Mouse (Mus musculus) hindbrain, embryonic 11.5 days (tissue): ENCODE data around the gene Bcl7b. TPM values are rescaled to one million over a fixed set of nuclear protein-coding genes. Genes with fewer than 3 reads are reported as not detected.
"Not testable (repeated sequence)": the region's sequence is repeated elsewhere in the genome, so short reads cannot be mapped to it uniquely, and the experiment has no call there.

Source experiments
- ATAC-seq: fragments of 200-750 bp; cut with Nextera tagmentation; 2 replicates; pipeline ENCODE4 v1.8.0; 2017; ENCODE audit warnings: mild to moderate bottlenecking, moderate TSS enrichment, moderate library complexity; ENCODE audit not compliant: low FRiP score
- DNase-seq: peaks from one replicate; pipeline ENCODE4 v3.0.0-alpha.2; 2015; ENCODE audit warnings: low spot score
- H3K27ac ChIP-seq: fragments of 300-500 bp; sonication (generic); 2 replicates; pipeline ENCODE4 v1.5.1; 2014; ENCODE audit warnings: mild to moderate bottlenecking, low read depth, low read length
- H3K27me3 ChIP-seq: fragments of 300-500 bp; sonication (generic); 2 replicates; pipeline ENCODE4 v1.6.1; 2014; ENCODE audit warnings: mild to moderate bottlenecking, low read length, moderate library complexity, mixed read lengths; ENCODE audit not compliant: control insufficient read depth, insufficient read depth
- H3K36me3 ChIP-seq: fragments of 300-500 bp; sonication (generic); 2 replicates; pipeline ENCODE4 v1.6.1; 2014; ENCODE audit warnings: mild to moderate bottlenecking, low read length, moderate library complexity, mixed read lengths; ENCODE audit not compliant: control insufficient read depth, insufficient read depth
- H3K4me1 ChIP-seq: fragments of 300-500 bp; sonication (generic); replicated peaks from 2 replicates; pipeline ENCODE4 v1.6.1; 2014; ENCODE audit warnings: low read length, mixed read lengths; ENCODE audit not compliant: control insufficient read depth, insufficient read depth
- H3K4me2 ChIP-seq: fragments of 300-500 bp; sonication (generic); replicated peaks from 2 replicates; pipeline ENCODE4 v1.6.1; 2014; ENCODE audit warnings: mild to moderate bottlenecking, low read depth, low read length
- H3K4me3 ChIP-seq: fragments of 300-500 bp; sonication (generic); 2 replicates; pipeline ENCODE4 v1.5.1; 2014; ENCODE audit warnings: low read depth, low read length
- H3K9ac ChIP-seq: fragments of 300-500 bp; sonication (generic); 2 replicates; pipeline ENCODE4 v1.6.1; 2014; ENCODE audit warnings: low read depth, low read length
- H3K9me3 ChIP-seq: fragments of 300-500 bp; sonication (generic); 2 replicates; pipeline ENCODE4 v1.6.1; 2016; ENCODE audit warnings: low read length; ENCODE audit not compliant: control insufficient read depth
- WGBS: fragments of 180-500 bp; shearing (Covaris S2); extraction: QIAGEN DNeasy Blood & Tissue Kit; methylation state at CpG from one replicate; pipeline ENCODE4 v1.1.7; 2014; 5-methylcytosine and 5-hydroxymethylcytosine counted together
- polyA plus RNA-seq: library from polyadenylated mRNA; unstranded; fragments of >200 nt; fragmentation: Nextera tagmentation; extraction: Ambion mirVana; gene quantifications from 2 replicates; pipeline ENCODE4 v1.2.1, GENCODE M21; 2014

Bcl7b gene
- polyA plus RNA-seq, 1 experiment from 2014 or later, result 35.9 TPM

GRCm38 (mm10) chr5:135208197-135208596 is 40.1 kb downstream of the Bcl7b start:
- H3K9me3 ChIP-seq, result no peaks in the 10 kb centered on the region
- H3K27me3 ChIP-seq, result no peaks in the 10 kb centered on the region
- no peak overlapping the region for H3K9ac ChIP-seq
- no peak overlapping the region for H3K27ac ChIP-seq
- ATAC-seq, result no peak
- H3K36me3 ChIP-seq, result peaks cover 20% of the 10 kb centered on the region; the same call in 1 of the 2 replicates
- 88% methylated on average over 1 of the region's 1 CpGs for WGBS
- no peaks in the 10 kb centered on the region for H3K4me1 ChIP-seq
- no peak overlapping the region for H3K4me2 ChIP-seq
- H3K4me3 ChIP-seq, result no peak overlapping the region
- DNase-seq, result no peak

DNA sequence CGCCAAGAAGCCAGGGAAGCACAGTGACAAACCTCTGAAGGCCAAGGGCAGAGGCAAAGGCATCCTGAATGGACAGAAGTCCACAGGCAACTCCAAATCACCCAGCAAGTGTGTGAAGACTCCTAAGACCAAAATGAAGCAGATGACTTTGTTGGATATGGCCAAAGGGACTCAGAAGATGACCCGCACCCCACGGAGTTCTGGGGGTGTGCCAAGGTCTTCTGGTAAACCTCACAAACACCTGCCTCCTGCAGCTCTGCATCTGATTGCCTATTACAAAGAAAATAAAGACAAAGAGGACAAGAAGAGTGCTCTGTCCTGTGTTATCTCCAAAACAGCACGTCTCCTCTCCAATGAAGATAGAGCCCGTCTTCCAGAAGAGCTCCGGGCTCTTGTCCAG is 48.8 kb downstream of the Bcl7b start:
- Histone ChIP-seq H3K27me3 (no peaks in the 10 kb centered on the region), H3K9me3 (no peaks in the 10 kb centered on the region), H3K4me2 (no peak overlapping the region), H3K9ac (no peak overlapping the region), H3K27ac (no peak overlapping the region), H3K4me1 (no peaks in the 10 kb centered on the region), H3K4me3 (no peak overlapping the region), H3K36me3 (no peaks in the 10 kb centered on the region)
- no peak for DNase-seq
- 94% methylated on average over 6 of the region's 6 CpGs for WGBS
- no peak for ATAC-seq

DNA sequence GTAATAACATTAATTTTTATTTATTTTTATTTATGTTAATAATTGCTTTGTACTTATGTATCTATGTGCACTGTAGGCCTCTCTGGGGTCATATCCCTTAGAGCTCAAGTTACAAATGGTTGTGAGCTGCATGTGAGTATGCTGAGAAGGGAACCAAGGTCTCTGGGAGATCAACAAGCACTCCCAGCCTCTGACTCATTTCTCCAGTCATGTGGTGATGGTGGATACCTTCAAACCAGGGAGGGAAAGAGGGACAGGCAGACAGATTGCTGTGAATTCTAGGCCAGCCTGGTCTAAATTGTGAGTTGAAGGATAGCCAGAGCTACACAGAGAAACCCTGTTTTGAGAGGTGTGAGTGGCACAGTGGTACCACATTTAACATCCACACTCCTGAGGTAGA is 52.9 kb downstream of the Bcl7b start:
- DNase-seq (no peak), ATAC-seq (no peak)
- Histone ChIP-seq H3K27ac (no peak overlapping the region), H3K27me3 (no peaks in the 10 kb centered on the region), H3K4me2 (no peak overlapping the region), H3K9me3 (no peaks in the 10 kb centered on the region), H3K4me1 (no peaks in the 10 kb centered on the region), H3K4me3 (no peak overlapping the region), H3K9ac (no peak overlapping the region), H3K36me3 (peaks cover 8% of the 10 kb centered on the region)

DNA sequence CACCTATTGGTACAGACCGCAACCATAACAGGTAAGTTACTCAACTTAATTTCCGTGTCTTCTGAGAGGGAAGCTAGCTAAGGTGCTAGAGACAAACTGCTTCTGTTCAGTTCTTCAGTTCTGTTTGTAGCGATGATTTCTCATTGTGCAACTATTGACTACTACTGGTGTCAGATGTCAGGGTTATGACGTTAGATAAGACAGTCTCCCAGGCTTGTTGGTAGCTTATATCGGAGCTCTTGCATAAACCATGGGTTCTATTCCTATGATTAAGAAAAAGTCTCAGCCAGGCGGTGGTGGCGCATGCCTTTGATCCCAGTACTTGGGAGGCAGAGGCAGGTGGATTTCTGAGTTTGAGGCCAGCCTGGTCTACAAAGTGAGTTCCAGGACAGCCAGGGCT is 54.0 kb downstream of the Bcl7b start:
- H3K4me1 ChIP-seq, result no peaks in the 10 kb centered on the region
- H3K36me3 ChIP-seq, result peaks cover 8% of the 10 kb centered on the region
- no peak overlapping the region for H3K27ac ChIP-seq
- no peaks in the 10 kb centered on the region for H3K27me3 ChIP-seq
- 93% methylated on average over 7 of the region's 7 CpGs for WGBS
- DNase-seq (no peak), ATAC-seq (no peak)
- H3K4me3 ChIP-seq, result no peak overlapping the region
- no peak overlapping the region for H3K9ac ChIP-seq
- H3K4me2 ChIP-seq, result no peak overlapping the region
- H3K9me3 ChIP-seq, result no peaks in the 10 kb centered on the region

DNA sequence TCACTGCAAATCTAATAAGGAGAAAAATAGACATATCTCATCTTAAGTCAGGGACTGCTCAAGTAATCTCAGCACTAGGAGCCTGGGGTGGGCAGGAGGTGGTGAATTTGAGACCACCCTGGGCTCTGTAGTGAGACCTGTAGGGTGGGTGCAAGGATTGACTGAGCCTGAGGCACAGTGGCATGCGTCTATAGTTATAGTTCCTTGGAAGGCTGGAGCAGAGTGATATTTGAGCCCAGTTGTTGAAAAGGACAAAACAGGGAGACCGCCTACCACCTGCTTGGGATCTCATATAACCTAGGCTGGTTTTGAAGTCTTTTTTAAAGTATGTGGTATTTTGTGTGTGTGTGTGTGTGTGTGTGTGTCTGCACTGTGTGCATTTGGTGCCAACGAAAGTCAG is 56.1 kb downstream of the Bcl7b start:
- ATAC-seq, result no peak
- Histone ChIP-seq H3K4me3 (no peak overlapping the region), H3K4me2 (no peak overlapping the region), H3K9ac (no peak overlapping the region), H3K9me3 (no peaks in the 10 kb centered on the region), H3K36me3 (peaks cover 15% of the 10 kb centered on the region), H3K4me1 (no peaks in the 10 kb centered on the region), H3K27me3 (no peaks in the 10 kb centered on the region), H3K27ac (no peak overlapping the region)
- WGBS, result 96% methylated on average over 3 of the region's 3 CpGs
- no peak for DNase-seq

DNA sequence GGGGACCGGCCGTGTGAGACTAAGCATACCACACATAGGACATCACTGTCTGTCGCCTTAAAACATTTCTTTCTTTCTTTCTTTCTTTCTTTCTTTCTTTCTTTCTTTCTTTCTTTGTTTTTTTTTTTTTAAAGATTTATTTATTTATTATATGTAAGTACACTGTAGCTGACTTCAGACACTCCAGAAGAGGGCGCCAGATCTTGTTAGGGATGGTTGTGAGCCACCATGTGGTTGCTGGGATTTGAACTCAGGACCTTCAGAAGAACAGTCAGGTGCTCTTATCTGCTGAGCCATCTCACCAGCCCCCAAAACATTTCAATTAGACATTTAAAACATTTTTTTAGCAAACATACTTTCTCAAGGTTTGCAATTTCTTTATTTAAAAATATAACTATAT is 57.8 kb downstream of the Bcl7b start:
- ATAC-seq, H3K4me1 ChIP-seq, H3K27me3 ChIP-seq, H3K4me2 ChIP-seq, H3K4me3 ChIP-seq, H3K9me3 ChIP-seq, H3K9ac ChIP-seq, H3K27ac ChIP-seq, DNase-seq: not testable (repeated sequence)
- H3K36me3 ChIP-seq, result peaks cover 17% of the 10 kb centered on the region
- WGBS, result 91% methylated on average over 4 of the region's 4 CpGs

DNA sequence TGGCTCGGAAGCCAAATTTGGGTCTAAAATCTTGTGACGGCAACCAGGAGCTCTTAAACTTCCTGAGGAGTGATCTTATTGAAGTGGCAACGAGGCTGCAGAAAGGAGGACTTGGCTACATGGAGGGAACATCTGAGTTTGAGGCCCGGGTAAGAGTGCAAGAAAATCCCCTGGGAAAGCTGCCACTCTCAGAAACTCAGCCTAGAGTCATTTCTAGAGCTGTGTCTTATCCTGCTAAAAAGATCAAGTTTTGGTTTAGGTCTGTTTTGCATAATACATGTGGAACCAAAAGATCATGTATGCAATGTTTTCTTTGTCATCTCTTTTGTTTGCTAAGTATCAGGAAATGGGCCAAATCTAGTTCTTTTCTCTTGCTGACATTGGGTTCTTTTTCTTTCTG is 62.1 kb downstream of the Bcl7b start:
- Histone ChIP-seq H3K27me3 (no peaks in the 10 kb centered on the region), H3K4me1 (no peaks in the 10 kb centered on the region), H3K9ac (no peak overlapping the region), H3K36me3 (peaks cover 19% of the 10 kb centered on the region), H3K4me3 (no peak overlapping the region), H3K9me3 (no peaks in the 10 kb centered on the region), H3K4me2 (no peak overlapping the region), H3K27ac (no peak overlapping the region)
- DNase-seq, result no peak
- ATAC-seq, result no peak
- WGBS, result 92% methylated on average over 4 of the region's 4 CpGs

Other genes with a start within 250 kb of the Bcl7b start
- gene Mettl27, start 235.9 kb upstream of the Bcl7b start, polyA plus RNA-seq, result 8.3 and 8.6 TPM in 2 replicates
- 7.8 and 10.2 TPM in 2 replicates for gene Cldn4, start 221.3 kb upstream of the Bcl7b start, polyA plus RNA-seq
- 3.5 and 5.3 TPM in 2 replicates for gene Cldn3, start 182.1 kb upstream of the Bcl7b start, polyA plus RNA-seq
- 45.1 and 48.3 TPM in 2 replicates for gene Abhd11, start 159.1 kb upstream of the Bcl7b start, polyA plus RNA-seq
- gene Stx1a, start 144.8 kb upstream of the Bcl7b start, polyA plus RNA-seq, result 21.8 and 24.0 TPM in 2 replicates
- 26.2 and 29.2 TPM in 2 replicates for gene Dnajc30, start 104.1 kb upstream of the Bcl7b start, polyA plus RNA-seq
- 113 and 118 TPM in 2 replicates for gene Bud23, start 103.3 kb upstream of the Bcl7b start, polyA plus RNA-seq
- gene Vps37d, start 90.0 kb upstream of the Bcl7b start, polyA plus RNA-seq, result 10.4 and 12.0 TPM in 2 replicates
- 1.2 and 1.6 TPM in 2 replicates for gene Mlxipl, start 78.4 kb upstream of the Bcl7b start, polyA plus RNA-seq
- 21.4 and 21.9 TPM in 2 replicates for gene Tbl2, start 18.6 kb upstream of the Bcl7b start, polyA plus RNA-seq
- gene Baz1b, start 19.0 kb downstream of the Bcl7b start, polyA plus RNA-seq, result 54.5 and 77.6 TPM in 2 replicates
- gene Fzd9, start 82.9 kb downstream of the Bcl7b start, polyA plus RNA-seq, result 6.6 and 7.2 TPM in 2 replicates
- 0.26 TPM in 1 of 2 replicates, not detected in the other for gene Fkbp6, start 181.8 kb downstream of the Bcl7b start, polyA plus RNA-seq
- 0.15 TPM in 1 of 2 replicates, not detected in the other for gene Trim50, start 185.0 kb downstream of the Bcl7b start, polyA plus RNA-seq
- 26.8 and 27.8 TPM in 2 replicates for gene Nsun5, start 201.7 kb downstream of the Bcl7b start, polyA plus RNA-seq
- 14.5 and 19.9 TPM in 2 replicates for gene Pom121, start 226.3 kb downstream of the Bcl7b start, polyA plus RNA-seq